Mouse (Mus musculus) left cerebral cortex, adult 2 months (tissue): ENCODE results near the gene Rnf38. TPM values are rescaled to one million over a fixed set of nuclear protein-coding genes. Genes with fewer than 3 reads are reported as not detected.

Experiments
- DNase-seq, 2 experiments: peaks; one replicate each; pipeline ENCODE4 v3.0.0; 2021 to 2022; ENCODE audit warnings: low spot score in 2 of 2, mixed read lengths in 1 of 2; ENCODE audit errors: extremely low spot score in 1 of 2
- H3K27ac ChIP-seq: fragments of 200-600 bp; 2 replicates; pipeline ENCODE4 v1.8.1; 2022
- H3K4me3 ChIP-seq: fragments of 200-600 bp; 2 replicates; pipeline ENCODE4 v1.8.1; 2022
- CTCF ChIP-seq: fragments of 200-600 bp; IDR thresholded peaks from 2 replicates; pipeline ENCODE4 v1.8.1; 2022; ENCODE audit warnings: antibody characterized with exemption, mild to moderate bottlenecking, moderate library complexity
- intact Hi-C: fragments of 180-260 bp; cut with DNase I; formaldehyde crosslinking; loops from one replicate; pipeline ENCODE4 v1.15.1; 2025
- microRNA-seq, 2 experiments: library from miRNA; unstranded; fragments of <30 nt; microRNA quantifications; one replicate each; pipeline ENCODE4 v1.2.0; 2021
- total RNA-seq, 2 experiments: library from RNA; stranded (reverse); gene quantifications; 2 replicates each; pipeline ENCODE4 v1.2.3; 2021

Gene Rnf38
- total RNA-seq, 2 experiments from 2014 or later = 63.0 to 73.4 TPM

DNA sequence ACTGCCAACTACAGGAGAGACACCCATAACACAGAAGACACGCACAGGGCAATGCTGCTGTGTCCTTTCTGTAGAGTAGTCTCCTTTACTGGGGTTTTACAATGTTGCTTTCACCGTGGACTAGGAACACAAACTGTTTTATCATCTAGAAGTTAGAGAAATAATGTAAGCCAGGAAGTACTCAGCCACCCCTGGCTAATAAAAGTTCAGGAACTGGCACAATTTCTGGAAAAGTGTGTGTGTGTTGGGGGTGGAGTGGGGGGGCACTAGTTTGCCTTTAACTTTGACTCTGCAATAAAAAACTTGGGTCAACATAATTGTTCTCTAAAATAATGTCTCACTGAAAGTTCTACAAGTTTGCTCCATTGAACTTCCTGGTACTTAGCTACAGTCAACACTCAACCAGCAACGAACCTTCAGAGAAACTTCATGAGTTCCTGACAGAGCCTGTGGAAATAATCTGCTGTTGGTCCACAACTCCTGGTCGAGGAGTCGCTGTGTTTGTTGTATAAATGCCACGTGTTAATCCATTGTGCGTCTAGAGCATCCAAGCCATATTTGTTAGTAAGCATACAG, 155.1 kb downstream of the Rnf38 start:
- DNase-seq = no peak
- H3K27ac ChIP-seq = no peak overlapping the region
- no peak for TF ChIP-seq CTCF
- no peak overlapping the region for H3K4me3 ChIP-seq
- intact Hi-C loops = no loop called here

Small RNA genes within 50 kb of the gene (microRNA-seq; reads per million reads assigned to microRNA genes)
- 0 reads per million in 2 experiments for gene Mir5106

Other genes with a start within 250 kb of the Rnf38 start
- 100 to 1,000 TPM; 269 to 274 TPM for gene Clta, start 229.3 kb downstream of the Rnf38 start, total RNA-seq
- gene Gne, start 149.6 kb downstream of the Rnf38 start, total RNA-seq = 10 to 100 TPM; 47.6 to 51.8 TPM
- under 1 TPM; 0.63 to 0.81 TPM for gene Melk, start 67.1 kb upstream of the Rnf38 start, total RNA-seq